Comparison of ENCODE assay signal across 8 mouse cellular contexts in genomic region chr15:27315964-27316745, GRCm38 (mm10).
A peak's percentile ranks its signal among the peaks of the same experiment; 100 is the strongest.
DNase-seq lines count a peak whose midpoint lies in the region; ATAC-seq and TF ChIP-seq lines count a peak whose summit lies in the region.
"Had no signal": no experiment of that assay in that cellular context is flagged by ENCODE, and none has a peak within 500 bp of the region (broad histone marks: within the 10 kb centered on the region; RNA-seq: fewer than 3 reads in every experiment).

No protein-coding gene starts in this region.

- DNase-seq in liver, adult 2 months (ENCODE audit: extremely low read depth, low read depth, low spot score), result peak; percentile 23
- peak; percentile 52 for DNase-seq in MN1 (ENCODE audit: low spot score)
- DNase-seq in embryonic facial prominence, embryonic 14.5 days (ENCODE audit: low spot score), result peak; percentile 61
- DNase-seq in frontal cortex, postnatal 10 days (ENCODE audit: low spot score in 2 of 2), result no peak
- DNase-seq: cerebellum, postnatal 36 days had no signal

- 48% methylated on average over 4 of the region's 4 CpGs for WGBS in liver, adult 2 months
- 45% methylated on average over 4 of the region's 4 CpGs for WGBS in liver, embryonic 12.5 days (ENCODE audit: insufficient replicate concordance)
- 48% methylated on average over 4 of the region's 4 CpGs for WGBS in embryonic facial prominence, embryonic 14.5 days
- WGBS in midbrain, embryonic 16.5 days, result 51% methylated on average over 4 of the region's 4 CpGs
- WGBS in kidney, embryonic 16.5 days, result 50% methylated on average over 4 of the region's 4 CpGs

- no peaks in the 10 kb centered on the region for H3K4me1 ChIP-seq in liver, adult 2 months (ENCODE audit: control insufficient read depth, insufficient read depth, low read length)
- no peaks in the 10 kb centered on the region for H3K4me1 ChIP-seq in liver, embryonic 12.5 days
- no peaks in the 10 kb centered on the region for H3K4me1 ChIP-seq in embryonic facial prominence, embryonic 14.5 days (ENCODE audit: control insufficient read depth, insufficient read depth, low read length)
- no peaks in the 10 kb centered on the region for H3K4me1 ChIP-seq in midbrain, embryonic 16.5 days (ENCODE audit: control insufficient read depth, insufficient read depth, low read length)
- H3K4me1 ChIP-seq in kidney, embryonic 16.5 days (ENCODE audit: insufficient read depth, low read length), result no peaks in the 10 kb centered on the region

- no peak overlapping the region for H3K27ac ChIP-seq in liver, adult 2 months (replicated peaks; ENCODE audit: insufficient read depth, low read depth, low read length)
- no peak overlapping the region for H3K27ac ChIP-seq in liver, embryonic 12.5 days
- no peak overlapping the region for H3K27ac ChIP-seq in embryonic facial prominence, embryonic 14.5 days (replicated peaks; ENCODE audit: low read depth, low read length)
- H3K27ac ChIP-seq in midbrain, embryonic 16.5 days (ENCODE audit: low read length), result no peak overlapping the region
- H3K27ac ChIP-seq in kidney, embryonic 16.5 days (ENCODE audit: low read length), result no peak overlapping the region

- H3K36me3 ChIP-seq in liver, adult 2 months (ENCODE audit: control insufficient read depth, insufficient read depth, low read length), result no peaks in the 10 kb centered on the region
- no peaks in the 10 kb centered on the region for H3K36me3 ChIP-seq in liver, embryonic 12.5 days
- no peaks in the 10 kb centered on the region for H3K36me3 ChIP-seq in embryonic facial prominence, embryonic 14.5 days (ENCODE audit: control insufficient read depth, insufficient read depth, low read length)
- H3K36me3 ChIP-seq in midbrain, embryonic 16.5 days (ENCODE audit: control insufficient read depth, insufficient read depth, low read length), result no peaks in the 10 kb centered on the region
- H3K36me3 ChIP-seq in kidney, embryonic 16.5 days (ENCODE audit: insufficient read depth, low read length), result no peaks in the 10 kb centered on the region

- no peaks in the 10 kb centered on the region for H3K79me2 ChIP-seq in liver, adult 2 months (ENCODE audit: control insufficient read depth, insufficient read depth, low read length)

- no peak overlapping the region for H3K4me2 ChIP-seq in liver, embryonic 12.5 days
- H3K4me2 ChIP-seq in embryonic facial prominence, embryonic 14.5 days (ENCODE audit: low read depth, low read length), result no peak overlapping the region
- H3K4me2 ChIP-seq in midbrain, embryonic 16.5 days (ENCODE audit: low read length), result no peak overlapping the region
- H3K4me2 ChIP-seq in kidney, embryonic 16.5 days (replicated peaks; ENCODE audit: low read depth, low read length), result no peak overlapping the region

- TF ChIP-seq POLR2A in liver, adult 2 months (IDR thresholded peaks at IDR 0.05; ENCODE audit: extremely low read depth, insufficient read depth, low read length), result no peak

- 0 out of 2 replicates have a peak, but pooled peaks have one; percentile 5 for TF ChIP-seq CTCF in liver, adult 2 months (IDR thresholded peaks at IDR 0.05; ENCODE audit: low read depth, low read length)

- no peak overlapping the region for H3K4me3 ChIP-seq in liver, adult 2 months (ENCODE audit: insufficient read depth, low read depth, low read length)
- H3K4me3 ChIP-seq in liver, embryonic 12.5 days, result no peak overlapping the region
- no peak overlapping the region for H3K4me3 ChIP-seq in embryonic facial prominence, embryonic 14.5 days (ENCODE audit: low read depth, low read length)
- H3K4me3 ChIP-seq in midbrain, embryonic 16.5 days (ENCODE audit: low read depth, low read length), result no peak overlapping the region
- no peak overlapping the region for H3K4me3 ChIP-seq in kidney, embryonic 16.5 days (ENCODE audit: low read length)

- no peaks in the 10 kb centered on the region for H3K27me3 ChIP-seq in liver, adult 2 months (ENCODE audit: control insufficient read depth, insufficient read depth, low read length)
- H3K27me3 ChIP-seq in liver, embryonic 12.5 days (replicated peaks), result no peaks in the 10 kb centered on the region
- no peaks in the 10 kb centered on the region for H3K27me3 ChIP-seq in embryonic facial prominence, embryonic 14.5 days (replicated peaks; ENCODE audit: control insufficient read depth, insufficient read depth, low read length)
- H3K27me3 ChIP-seq in midbrain, embryonic 16.5 days (ENCODE audit: control insufficient read depth, insufficient read depth, low read depth, low read length), result no peaks in the 10 kb centered on the region
- H3K27me3 ChIP-seq in kidney, embryonic 16.5 days (ENCODE audit: insufficient read depth, low read length), result no peaks in the 10 kb centered on the region

- H3K9ac ChIP-seq in liver, adult 2 months (ENCODE audit: low read depth, low read length), result no peak overlapping the region
- H3K9ac ChIP-seq in liver, embryonic 12.5 days, result no peak overlapping the region
- H3K9ac ChIP-seq in embryonic facial prominence, embryonic 14.5 days (ENCODE audit: low read depth, low read length), result no peak overlapping the region
- H3K9ac ChIP-seq in midbrain, embryonic 16.5 days (ENCODE audit: low read depth, low read length), result no peak overlapping the region
- no peak overlapping the region for H3K9ac ChIP-seq in kidney, embryonic 16.5 days (replicated peaks; ENCODE audit: low read length)

- no peaks in the 10 kb centered on the region for H3K9me3 ChIP-seq in liver, embryonic 12.5 days (replicated peaks)
- no peaks in the 10 kb centered on the region for H3K9me3 ChIP-seq in embryonic facial prominence, embryonic 14.5 days (ENCODE audit: control insufficient read depth, low read length)
- H3K9me3 ChIP-seq in midbrain, embryonic 16.5 days (replicated peaks; ENCODE audit: control insufficient read depth, low read length, poor library complexity, severe bottlenecking), result no peaks in the 10 kb centered on the region
- no peaks in the 10 kb centered on the region for H3K9me3 ChIP-seq in kidney, embryonic 16.5 days (ENCODE audit: low read length)

- ATAC-seq in liver, embryonic 12.5 days, result no peak
- no peak for ATAC-seq in embryonic facial prominence, embryonic 14.5 days (ENCODE audit: low read depth)
- ATAC-seq in midbrain, embryonic 16.5 days, result peak; percentile 83
- ATAC-seq in kidney, embryonic 16.5 days (ENCODE audit: low FRiP score, low TSS enrichment), result no peak

Comparison
In these comparisons a context has a peak if more than half of its experiments do, and no peak if none do; other contexts are left out.
1. DNase-seq: peak in liver, adult 2 months (single experiment), MN1 (single experiment) and embryonic facial prominence, embryonic 14.5 days (single experiment); none in frontal cortex, postnatal 10 days (0 of 2).